Mouse (Mus musculus): Measurements from ENCODE around the gene Selenoo.

Selenoo gene

GRCm38 (mm10) chr15:89088607-89089247, at the start of gene Selenoo:
Gene Selenoo (plus strand): TSS chr15:89089084.
- peak; percentile 90 for DNase-seq (ENCODE audit: extremely low spot score, low spot score)

GRCm38 (mm10) chr15:89044381-89044780, 44.5 kb upstream of the Selenoo start:
- DNase-seq (ENCODE audit: extremely low spot score, low spot score), result no peak

- DNase-seq (ENCODE audit: extremely low spot score, low spot score), result no peak
These were observed 42.5 kb upstream of the Selenoo start for GRCm38 (mm10) chr15:89046356-89046755.

- no peak for DNase-seq (ENCODE audit: extremely low spot score, low spot score)
These were observed 34.2 kb upstream of the Selenoo start for GRCm38 (mm10) chr15:89054666-89055065.

GRCm38 (mm10) chr15:89058736-89059135, 30.1 kb upstream of the Selenoo start:
- DNase-seq (ENCODE audit: extremely low spot score, low spot score), result no peak

GRCm38 (mm10) chr15:89059161-89059931, 29.5 kb upstream of the Selenoo start, which contains the start of gene Panx2:
Gene Panx2 (plus strand): TSS chr15:89059734.
- peak; percentile 50 for DNase-seq (ENCODE audit: extremely low spot score, low spot score)

GRCm38 (mm10) chr15:89060032-89060681, 28.7 kb upstream of the Selenoo start:
- peak; percentile 66 for DNase-seq (ENCODE audit: extremely low spot score, low spot score)

- no peak for DNase-seq (ENCODE audit: extremely low spot score, low spot score)
These were observed 27.9 kb upstream of the Selenoo start for GRCm38 (mm10) chr15:89060811-89061460.

- no peak for DNase-seq (ENCODE audit: extremely low spot score, low spot score)
These were observed 26.9 kb upstream of the Selenoo start for GRCm38 (mm10) chr15:89061761-89062517.

GRCm38 (mm10) chr15:89062518-89062910, 26.4 kb upstream of the Selenoo start:
- no peak for DNase-seq (ENCODE audit: extremely low spot score, low spot score)

- no peak for DNase-seq (ENCODE audit: extremely low spot score, low spot score)
These were observed 25.9 kb upstream of the Selenoo start for GRCm38 (mm10) chr15:89063001-89063400.

GRCm38 (mm10) chr15:89063536-89063935, 25.3 kb upstream of the Selenoo start:
- no peak for DNase-seq (ENCODE audit: extremely low spot score, low spot score)

- DNase-seq (ENCODE audit: extremely low spot score, low spot score), result no peak
These were observed 24.0 kb upstream of the Selenoo start for GRCm38 (mm10) chr15:89064891-89065290.

GRCm38 (mm10) chr15:89067609-89068008, 21.3 kb upstream of the Selenoo start:
- no peak for DNase-seq (ENCODE audit: extremely low spot score, low spot score)

GRCm38 (mm10) chr15:89068226-89068625, 20.7 kb upstream of the Selenoo start:
- no peak for DNase-seq (ENCODE audit: extremely low spot score, low spot score)

- no peak for DNase-seq (ENCODE audit: extremely low spot score, low spot score)
These were observed 19.5 kb upstream of the Selenoo start for GRCm38 (mm10) chr15:89069336-89069840.

- no peak for DNase-seq (ENCODE audit: extremely low spot score, low spot score)
These were observed 18.3 kb upstream of the Selenoo start for GRCm38 (mm10) chr15:89070606-89071005.

- no peak for DNase-seq (ENCODE audit: extremely low spot score, low spot score)
These were observed 14.8 kb upstream of the Selenoo start for GRCm38 (mm10) chr15:89073993-89074603.

- no peak for DNase-seq (ENCODE audit: extremely low spot score, low spot score)
These were observed 14.0 kb upstream of the Selenoo start, which contains the start of gene Trabd for GRCm38 (mm10) chr15:89074613-89075477. Gene Trabd (plus strand): TSS chr15:89075124.
